Mouse (Mus musculus): ENCODE results near the gene Ltk. TPM values are rescaled to one million over a fixed set of nuclear protein-coding genes. Genes with fewer than 3 reads are reported as not detected.

Ltk gene
- polyA plus RNA-seq, 1 experiment, result not detected

DNA sequence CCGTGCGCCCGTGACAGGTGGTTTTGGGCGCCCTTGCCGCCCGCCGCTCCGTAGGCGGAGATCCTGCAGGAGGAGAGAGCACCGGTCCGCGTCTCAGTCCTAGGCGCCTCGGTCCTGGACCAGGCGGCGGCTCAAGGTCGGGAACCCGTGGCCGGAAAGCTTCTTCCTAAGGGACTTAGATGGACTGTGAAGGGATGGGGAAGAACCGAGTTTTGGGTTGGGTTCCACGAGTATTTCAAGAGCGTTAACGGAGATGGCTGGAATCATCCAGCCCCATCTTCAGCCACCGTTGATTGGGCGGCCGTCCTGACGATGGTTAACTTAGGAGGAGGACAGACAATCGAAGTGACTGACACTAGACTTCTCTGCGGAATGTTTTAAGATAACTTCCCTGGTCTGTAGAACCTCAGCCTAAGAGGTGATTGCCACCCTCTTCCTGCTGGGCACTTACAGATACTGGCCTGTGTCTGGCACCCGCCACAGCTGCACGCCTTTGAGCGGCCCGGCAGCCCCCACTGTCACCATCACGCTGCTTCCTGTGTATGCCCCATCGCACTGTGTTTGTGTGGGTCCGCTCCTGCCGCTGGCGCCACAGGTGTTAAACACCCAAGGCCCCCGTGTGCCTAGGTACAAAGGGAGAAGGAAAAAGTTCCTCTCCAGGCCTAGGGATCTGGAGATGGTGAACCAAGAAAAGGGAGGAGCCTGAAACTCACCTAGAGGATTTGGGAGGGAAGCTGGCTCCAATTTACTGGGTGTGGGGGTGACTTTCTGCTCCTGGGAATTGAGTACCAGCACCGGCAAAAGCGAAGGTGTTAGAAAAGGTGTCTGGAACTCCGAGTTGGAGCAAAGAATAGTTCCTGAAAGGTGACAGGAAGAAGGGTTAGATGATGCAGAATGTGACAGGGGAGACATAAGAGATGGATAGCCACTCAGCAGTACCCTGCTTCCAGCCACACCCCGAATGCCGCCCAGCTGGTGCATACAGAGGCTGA is 1.1 kb downstream of the Ltk start:
- Histone ChIP-seq H3K4me3 (ENCODE audit: insufficient read depth, low read length) (peak overlapping the region; percentile 61), H3K27ac (ENCODE audit: insufficient read depth, low read depth, low read length) (no peak overlapping the region), H3K4me1 (ENCODE audit: control insufficient read depth, insufficient read depth, low read length) (no peaks in the 10 kb centered on the region)
- no peak for TF ChIP-seq POLR2A (IDR thresholded peaks at IDR 0.05; ENCODE audit: borderline replicate concordance, low read depth, low read length)
- TF ChIP-seq CTCF (IDR thresholded peaks at IDR 0.05; ENCODE audit: low read depth, low read length), result no peak

GRCm38 (mm10) chr2:119758101-119758843 is 2.0 kb downstream of the Ltk start:
- Histone ChIP-seq H3K27ac (ENCODE audit: insufficient read depth, low read depth, low read length) (no peak overlapping the region), H3K4me3 (ENCODE audit: insufficient read depth, low read length) (peak overlapping the region; percentile 61), H3K4me1 (ENCODE audit: control insufficient read depth, insufficient read depth, low read length) (no peaks in the 10 kb centered on the region)
- TF ChIP-seq CTCF (IDR thresholded peaks at IDR 0.05; ENCODE audit: low read depth, low read length), result no peak
- TF ChIP-seq POLR2A (IDR thresholded peaks at IDR 0.05; ENCODE audit: borderline replicate concordance, low read depth, low read length), result no peak

GRCm38 (mm10) chr2:119757601-119758100 is 2.6 kb downstream of the Ltk start:
- H3K27ac ChIP-seq (ENCODE audit: insufficient read depth, low read depth, low read length), result no peak overlapping the region
- TF ChIP-seq CTCF (IDR thresholded peaks at IDR 0.05; ENCODE audit: low read depth, low read length) (no peak), POLR2A (IDR thresholded peaks at IDR 0.05; ENCODE audit: borderline replicate concordance, low read depth, low read length) (no peak)
- H3K4me1 ChIP-seq (ENCODE audit: control insufficient read depth, insufficient read depth, low read length), result no peaks in the 10 kb centered on the region
- peak overlapping the region; percentile 61 for H3K4me3 ChIP-seq (ENCODE audit: insufficient read depth, low read length)

- TF ChIP-seq POLR2A (IDR thresholded peaks at IDR 0.05; ENCODE audit: borderline replicate concordance, low read depth, low read length), result no peak
- no peak for TF ChIP-seq CTCF (IDR thresholded peaks at IDR 0.05; ENCODE audit: low read depth, low read length)
- Histone ChIP-seq H3K4me1 (ENCODE audit: control insufficient read depth, insufficient read depth, low read length) (no peaks in the 10 kb centered on the region), H3K27ac (ENCODE audit: insufficient read depth, low read depth, low read length) (no peak overlapping the region), H3K4me3 (ENCODE audit: insufficient read depth, low read length) (no peak overlapping the region)
Observed at GRCm38 (mm10) chr2:119749260-119749659, 11.0 kb downstream of the Ltk start.

GRCm38 (mm10) chr2:119747554-119747953 is 12.7 kb downstream of the Ltk start:
- no peak overlapping the region for H3K27ac ChIP-seq (ENCODE audit: insufficient read depth, low read depth, low read length)
- H3K4me1 ChIP-seq (ENCODE audit: control insufficient read depth, insufficient read depth, low read length), result no peaks in the 10 kb centered on the region
- TF ChIP-seq CTCF (IDR thresholded peaks at IDR 0.05; ENCODE audit: low read depth, low read length), result no peak
- TF ChIP-seq POLR2A (IDR thresholded peaks at IDR 0.05; ENCODE audit: borderline replicate concordance, low read depth, low read length), result no peak
- H3K4me3 ChIP-seq (ENCODE audit: insufficient read depth, low read length), result no peak overlapping the region

- TF ChIP-seq POLR2A (IDR thresholded peaks at IDR 0.05; ENCODE audit: borderline replicate concordance, low read depth, low read length) (no peak), CTCF (IDR thresholded peaks at IDR 0.05; ENCODE audit: low read depth, low read length) (no peak)
- H3K4me1 ChIP-seq (ENCODE audit: control insufficient read depth, insufficient read depth, low read length), result peaks cover 10% of the 10 kb centered on the region
- H3K4me3 ChIP-seq (ENCODE audit: insufficient read depth, low read length), result no peak overlapping the region
- H3K27ac ChIP-seq (ENCODE audit: insufficient read depth, low read depth, low read length), result no peak overlapping the region
Observed at GRCm38 (mm10) chr2:119745281-119745680, 14.9 kb downstream of the Ltk start.

DNA sequence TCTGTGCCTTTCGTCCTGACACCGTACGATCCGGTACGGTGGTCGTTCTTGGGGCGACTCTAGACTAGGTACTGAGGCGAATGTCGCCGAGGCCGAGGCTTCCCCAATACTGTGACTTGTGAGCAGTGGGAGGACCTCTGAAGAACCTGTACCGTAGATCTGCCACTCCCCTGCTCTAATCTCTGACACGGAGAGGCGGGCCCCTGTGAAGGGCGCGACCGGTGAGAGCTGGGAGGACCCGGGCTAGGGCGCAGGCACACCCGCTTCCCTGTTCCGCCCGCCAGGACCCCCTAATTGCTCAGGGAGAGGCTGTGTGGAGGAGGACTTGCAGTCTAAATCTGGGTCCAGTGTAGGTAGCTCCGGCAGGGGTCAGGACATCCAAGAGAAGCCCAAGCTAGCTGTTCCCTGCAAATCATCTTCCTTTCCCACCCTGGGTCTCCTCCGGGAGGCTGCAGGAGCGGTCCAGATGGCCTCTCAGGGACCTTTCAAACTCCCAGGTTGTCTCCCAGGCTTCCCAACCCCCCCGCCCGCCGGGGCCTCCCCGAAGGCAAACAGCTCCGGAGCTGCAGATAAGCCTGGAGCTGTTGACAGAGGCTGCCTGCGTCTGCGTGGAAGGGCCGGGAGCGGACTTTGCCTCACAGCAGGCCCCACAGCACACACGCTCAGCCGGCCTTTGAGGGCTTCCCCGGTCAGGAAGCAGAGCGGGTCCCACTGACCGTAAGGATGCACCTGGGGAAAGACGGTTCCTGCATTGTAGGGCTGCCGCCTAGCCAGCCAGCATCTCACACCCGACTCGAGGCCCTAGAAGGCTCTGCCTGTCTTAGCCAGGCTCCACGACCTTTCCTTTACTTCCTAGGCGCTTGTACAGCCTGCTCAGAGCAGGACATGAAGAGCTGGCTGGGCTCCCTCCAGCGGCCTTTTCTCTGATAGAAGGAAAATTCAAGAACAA is 15.8 kb downstream of the Ltk start:
- H3K27ac ChIP-seq (ENCODE audit: insufficient read depth, low read depth, low read length), result no peak overlapping the region
- TF ChIP-seq CTCF (IDR thresholded peaks at IDR 0.05; ENCODE audit: low read depth, low read length), result no peak
- TF ChIP-seq POLR2A (IDR thresholded peaks at IDR 0.05; ENCODE audit: borderline replicate concordance, low read depth, low read length), result no peak
- H3K4me1 ChIP-seq (ENCODE audit: control insufficient read depth, insufficient read depth, low read length), result peaks cover 10% of the 10 kb centered on the region
- H3K4me3 ChIP-seq (ENCODE audit: insufficient read depth, low read length), result no peak overlapping the region

GRCm38 (mm10) chr2:119743808-119744162 is 16.4 kb downstream of the Ltk start:
- Histone ChIP-seq H3K4me1 (ENCODE audit: control insufficient read depth, insufficient read depth, low read length) (peaks cover 10% of the 10 kb centered on the region), H3K27ac (ENCODE audit: insufficient read depth, low read depth, low read length) (no peak overlapping the region), H3K4me3 (ENCODE audit: insufficient read depth, low read length) (no peak overlapping the region)
- no peak for TF ChIP-seq CTCF (IDR thresholded peaks at IDR 0.05; ENCODE audit: low read depth, low read length)
- no peak for TF ChIP-seq POLR2A (IDR thresholded peaks at IDR 0.05; ENCODE audit: borderline replicate concordance, low read depth, low read length)
